Mouse (Mus musculus): ENCODE measurements around the gene Nell1.

The Nell1 gene

DNA sequence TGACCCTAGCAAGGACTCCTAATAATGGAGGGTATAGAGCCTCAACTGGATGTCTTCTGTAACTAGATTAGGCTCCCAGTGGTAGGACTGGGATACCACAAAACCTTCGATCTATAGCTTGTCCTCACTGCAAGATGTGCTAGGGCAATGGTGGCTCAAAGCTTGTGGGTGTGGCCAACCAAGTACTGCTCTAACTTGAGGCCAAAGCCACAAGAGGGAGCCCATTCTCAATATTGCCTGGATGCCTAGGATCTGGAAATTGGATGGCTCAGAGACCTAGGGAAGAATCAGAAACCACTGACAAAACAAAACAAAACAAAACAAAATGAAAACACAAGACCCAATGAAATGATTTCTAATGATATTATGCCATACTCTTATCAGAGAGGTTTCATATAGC lies 809.0 kb downstream of the Nell1 start:
- DNase-seq (ENCODE audit: extremely low read depth, insufficient read length, low spot score): no peak

DNA sequence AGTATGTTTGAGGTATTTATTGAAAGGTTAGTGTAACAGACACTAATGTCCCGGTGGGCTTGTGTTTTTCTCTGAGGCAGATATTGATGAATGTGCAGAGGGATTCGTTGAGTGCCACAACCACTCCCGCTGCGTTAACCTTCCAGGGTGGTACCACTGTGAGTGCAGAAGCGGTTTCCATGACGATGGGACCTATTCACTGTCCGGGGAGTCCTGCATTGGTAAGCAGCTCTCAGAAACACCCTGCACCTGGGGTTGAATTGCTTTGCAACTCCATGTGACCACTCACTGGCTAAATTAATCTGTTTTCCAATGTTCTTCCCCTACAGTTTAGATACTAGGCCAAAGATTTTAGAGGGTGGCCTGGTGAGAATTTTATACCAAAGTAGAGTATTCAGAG lies 851.5 kb downstream of the Nell1 start:
- no peak for DNase-seq (ENCODE audit: extremely low read depth, insufficient read length, low spot score)

DNA sequence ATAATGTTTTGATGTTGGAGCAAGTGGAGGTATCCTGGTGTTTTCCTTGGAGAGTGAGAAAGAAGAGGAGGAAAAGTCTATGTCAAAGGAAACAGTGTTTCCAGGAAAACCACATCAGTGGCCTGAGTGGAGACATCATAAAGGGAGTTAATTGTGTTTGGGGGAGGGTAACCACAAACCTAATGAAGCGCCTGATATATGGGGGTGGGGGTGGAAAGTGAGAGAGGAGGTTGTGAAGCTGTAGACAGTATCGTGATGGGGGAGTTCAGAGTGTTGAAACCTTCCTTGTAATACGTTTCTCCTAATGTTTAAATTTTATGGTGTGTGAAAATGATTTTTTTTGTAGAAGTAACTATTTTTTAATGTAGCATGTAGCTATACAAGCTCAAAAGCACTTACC lies 858.1 kb downstream of the Nell1 start:
- no peak for DNase-seq (ENCODE audit: extremely low read depth, insufficient read length, low spot score)

DNA sequence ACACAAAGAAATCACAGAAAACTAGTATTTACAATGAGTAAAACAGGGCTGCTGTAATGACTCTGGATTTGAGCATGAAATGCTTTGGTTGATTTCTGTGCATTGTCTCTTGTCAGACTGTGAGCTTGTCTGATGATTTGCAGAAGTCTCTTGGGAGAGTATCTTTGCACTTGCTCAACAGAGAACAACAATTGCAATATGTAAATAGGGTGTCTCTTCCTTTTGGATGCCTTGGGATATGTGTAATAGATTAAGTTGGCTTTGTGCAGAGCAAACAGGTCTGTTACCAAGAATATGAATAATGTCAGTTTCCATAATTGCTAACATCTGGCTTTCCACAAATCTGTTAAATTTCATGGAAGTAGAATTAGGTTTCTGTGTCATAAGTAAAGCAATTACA lies 868.0 kb downstream of the Nell1 start:
- DNase-seq (ENCODE audit: extremely low read depth, insufficient read length, low spot score): no peak

DNA sequence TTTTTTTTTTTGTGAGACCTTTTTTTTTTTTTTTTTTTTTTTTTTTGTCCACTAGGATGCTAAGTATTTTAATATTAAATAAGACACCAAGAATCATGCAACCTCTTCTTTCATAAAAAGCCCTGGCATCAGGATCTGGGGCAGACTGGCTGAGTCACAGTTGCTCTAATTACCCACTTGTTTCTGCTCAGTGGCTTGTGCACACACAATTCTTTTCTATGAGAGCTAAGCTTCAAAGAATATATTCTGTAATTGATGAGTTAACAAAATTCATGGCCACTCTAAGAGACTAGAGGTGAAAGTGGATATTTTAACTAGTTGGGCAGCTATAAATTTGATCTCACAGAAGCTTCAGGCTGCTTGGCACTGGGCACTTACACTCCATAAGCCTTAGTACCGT lies 873.3 kb downstream of the Nell1 start:
- DNase-seq (ENCODE audit: extremely low read depth, insufficient read length, low spot score): no peak

DNA sequence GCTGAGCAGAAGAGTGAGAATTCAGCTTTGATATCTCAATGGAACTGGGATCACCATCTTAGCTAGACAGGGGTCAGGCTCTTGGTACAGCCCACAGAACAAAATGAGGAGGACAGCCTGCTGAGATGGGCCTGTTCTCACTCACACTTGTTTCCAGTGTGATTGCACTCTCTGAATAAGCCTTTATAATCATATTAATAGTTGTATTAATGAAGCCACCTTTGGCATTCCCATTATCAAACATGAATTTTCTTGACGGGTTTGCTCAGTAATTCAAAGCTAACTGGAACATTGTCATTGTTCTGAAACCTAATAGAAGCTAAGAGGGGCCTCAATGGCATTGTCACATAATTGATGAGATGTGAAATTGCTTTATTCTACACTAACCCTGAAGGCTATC lies 875.6 kb downstream of the Nell1 start:
- no peak for DNase-seq (ENCODE audit: extremely low read depth, insufficient read length, low spot score)

DNA sequence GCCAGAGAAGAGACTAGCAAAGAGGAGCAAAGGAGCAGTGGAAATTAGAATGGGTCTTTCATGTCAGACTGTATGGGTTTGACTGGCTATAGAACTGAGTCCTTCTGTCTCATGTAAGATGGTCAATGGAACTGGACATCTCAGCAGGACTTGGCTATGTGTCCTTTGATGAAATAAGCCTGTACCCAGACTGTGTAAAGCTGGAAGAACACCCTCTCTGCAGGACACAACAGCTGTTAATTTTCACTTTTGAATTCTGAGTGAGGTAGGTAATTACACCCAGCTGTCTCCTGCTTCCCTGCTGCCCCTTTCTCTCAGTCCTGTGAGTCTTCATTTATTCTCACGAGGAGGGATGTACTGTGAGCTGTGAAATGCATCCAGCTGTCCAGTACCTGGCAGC lies 895.5 kb downstream of the Nell1 start:
- DNase-seq (ENCODE audit: extremely low read depth, insufficient read length, low spot score): no peak

DNA sequence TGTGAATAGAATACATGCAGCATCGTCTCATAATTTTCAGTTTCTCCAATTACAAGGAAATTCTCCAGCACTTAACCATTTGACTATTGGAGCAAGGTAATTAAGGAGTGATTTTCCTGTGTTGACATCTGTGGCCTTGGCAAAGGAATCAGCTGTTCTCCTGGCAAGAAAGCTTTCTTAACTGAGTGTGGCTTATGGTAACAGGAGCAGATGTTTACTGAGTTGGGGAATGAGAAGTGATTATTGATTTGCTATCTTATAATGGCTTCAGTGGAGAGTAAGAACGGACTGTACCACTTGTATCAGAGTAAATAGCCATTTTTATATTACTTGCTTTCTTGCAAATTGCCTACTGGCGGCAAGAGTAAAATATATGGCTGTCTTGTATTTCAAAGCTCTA lies 913.0 kb downstream of the Nell1 start:
- no peak for DNase-seq (ENCODE audit: extremely low read depth, insufficient read length, low spot score)

DNA sequence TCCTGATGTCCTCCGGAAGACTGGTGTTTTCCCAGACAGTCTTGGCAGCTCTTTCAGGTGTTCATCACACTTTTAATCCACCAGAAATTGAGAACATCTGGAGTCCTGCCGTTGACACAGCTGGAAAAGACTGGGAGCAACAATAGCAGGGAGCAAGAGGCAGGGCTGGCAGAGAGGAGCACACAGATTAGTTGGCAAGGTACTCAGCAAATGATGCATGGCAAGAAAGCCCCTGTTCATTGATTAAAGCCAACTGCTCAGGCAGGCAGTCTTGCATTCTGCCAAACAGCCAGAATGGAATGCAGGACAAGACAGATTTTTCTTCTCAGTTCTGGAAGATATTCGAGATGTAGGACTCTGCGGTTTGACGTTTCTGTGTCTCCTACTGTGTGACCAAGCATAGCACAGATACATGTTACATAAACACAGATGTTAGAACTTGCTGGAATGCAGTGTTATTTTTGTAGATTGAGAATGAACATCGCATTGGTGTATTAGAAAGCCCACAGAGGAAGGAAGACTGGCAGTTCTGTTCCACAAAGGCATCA lies 925.0 kb downstream of the Nell1 start:
- DNase-seq (ENCODE audit: extremely low read depth, insufficient read length, low spot score): no peak
